Mouse (Mus musculus) embryonic facial prominence, embryonic 13.5 days (tissue): ENCODE results near the gene Gm15155. TPM values are rescaled to one million over a fixed set of nuclear protein-coding genes. Genes with fewer than 3 reads are reported as not detected.
A peak's percentile ranks its signal among the peaks of the same experiment; 100 is the strongest.
"Not testable (repeated sequence)": the region's sequence is repeated elsewhere in the genome, so short reads cannot be mapped to it uniquely, and the experiment has no call there.

ENCODE experiments used
- ATAC-seq: fragments of 200-750 bp; cut with Nextera tagmentation; 2 replicates; pipeline ENCODE4 v1.8.0; 2017; ENCODE audit warnings: low read depth; ENCODE audit not compliant: insufficient number of reproducible peaks, insufficient read depth, low FRiP score, low TSS enrichment
- H3K27ac ChIP-seq: fragments of 300-500 bp; sonication (generic); 2 replicates; pipeline ENCODE4 v1.5.1; 2015; ENCODE audit warnings: moderate library complexity, mild to moderate bottlenecking, inconsistent platforms
- H3K27me3 ChIP-seq: fragments of 300-500 bp; sonication (generic); 2 replicates; pipeline ENCODE4 v1.6.1; 2015; ENCODE audit warnings: mild to moderate bottlenecking, inconsistent platforms
- H3K36me3 ChIP-seq: fragments of 300-500 bp; sonication (generic); 2 replicates; pipeline ENCODE4 v1.6.1; 2015; ENCODE audit warnings: mild to moderate bottlenecking, inconsistent platforms
- H3K4me1 ChIP-seq: fragments of 300-500 bp; sonication (generic); 2 replicates; pipeline ENCODE4 v1.6.1; 2015; ENCODE audit warnings: inconsistent platforms
- H3K4me2 ChIP-seq: fragments of 300-500 bp; sonication (generic); 2 replicates; pipeline ENCODE4 v1.6.1; 2015; ENCODE audit warnings: moderate library complexity, mild to moderate bottlenecking, inconsistent platforms
- H3K4me3 ChIP-seq: fragments of 300-500 bp; sonication (generic); 2 replicates; pipeline ENCODE4 v1.5.1; 2015; ENCODE audit warnings: mild to moderate bottlenecking, inconsistent platforms
- H3K9ac ChIP-seq: fragments of 300-500 bp; sonication (generic); 2 replicates; pipeline ENCODE4 v1.6.1; 2015; ENCODE audit warnings: mild to moderate bottlenecking, inconsistent platforms
- H3K9me3 ChIP-seq: fragments of 300-500 bp; sonication (generic); 2 replicates; pipeline ENCODE4 v1.6.1; 2016; ENCODE audit warnings: inconsistent platforms
- WGBS: fragments of 180-500 bp; shearing (Covaris S2); methylation state at CpG from one replicate; pipeline ENCODE4 v1.1.7; 2015; ENCODE audit warnings: mixed read lengths; 5-methylcytosine and 5-hydroxymethylcytosine counted together
- polyA plus RNA-seq: library from polyadenylated mRNA; unstranded; fragments of >200 nt; fragmentation: Nextera tagmentation; extraction: Ambion mirVana; gene quantifications from 2 replicates; pipeline ENCODE4 v1.2.1, GENCODE M21; 2015

The Gm15155 gene
- polyA plus RNA-seq, 1 experiment from 2014 or later = not detected

GRCm38 (mm10) chrX:155624895-155625294, 354 bp downstream of the Gm15155 start:
- H3K4me3 ChIP-seq = peak overlapping the region; percentile 48
- H3K4me1 ChIP-seq = 0 out of 2 replicates have a peak, but pooled peaks cover 3% of the 10 kb centered on the region
- no peak overlapping the region for H3K9ac ChIP-seq
- 0 out of 2 replicates have a peak, but pooled peaks have one; percentile 17 for ATAC-seq
- peaks cover 60% of the 10 kb centered on the region for H3K27me3 ChIP-seq
- no peak overlapping the region for H3K27ac ChIP-seq
- H3K4me2 ChIP-seq = peak overlapping the region; percentile 78
- no peaks in the 10 kb centered on the region for H3K36me3 ChIP-seq
- WGBS = 22% methylated on average over 15 of the region's 15 CpGs
- no peaks in the 10 kb centered on the region for H3K9me3 ChIP-seq

- Histone ChIP-seq H3K4me1 (0 out of 2 replicates have a peak, but pooled peaks cover 3% of the 10 kb centered on the region), H3K9me3 (no peaks in the 10 kb centered on the region), H3K4me2 (peak overlapping the region; percentile 42), H3K27me3 (peaks cover 60% of the 10 kb centered on the region), H3K36me3 (no peaks in the 10 kb centered on the region), H3K9ac (no peak overlapping the region), H3K4me3 (no peak overlapping the region), H3K27ac (no peak overlapping the region)
- WGBS = 12% methylated on average over 13 of the region's 13 CpGs
- ATAC-seq = no peak
Measured at GRCm38 (mm10) chrX:155625671-155626196, 1.2 kb downstream of the Gm15155 start.

GRCm38 (mm10) chrX:155643975-155644374, 19.4 kb downstream of the Gm15155 start:
- WGBS = 20% methylated on average over 1 of the region's 1 CpGs
- Histone ChIP-seq H3K9ac (no peak overlapping the region), H3K27ac (no peak overlapping the region), H3K9me3 (no peaks in the 10 kb centered on the region), H3K36me3 (no peaks in the 10 kb centered on the region), H3K27me3 (no peaks in the 10 kb centered on the region), H3K4me3 (no peak overlapping the region), H3K4me1 (no peaks in the 10 kb centered on the region), H3K4me2 (no peak overlapping the region)
- ATAC-seq = no peak

GRCm38 (mm10) chrX:155645975-155646374, 21.4 kb downstream of the Gm15155 start:
- no peaks in the 10 kb centered on the region for H3K27me3 ChIP-seq
- H3K4me2 ChIP-seq = no peak overlapping the region
- H3K36me3 ChIP-seq = no peaks in the 10 kb centered on the region
- H3K4me3 ChIP-seq = no peak overlapping the region
- 86% methylated on average over 3 of the region's 3 CpGs for WGBS
- no peaks in the 10 kb centered on the region for H3K9me3 ChIP-seq
- no peak overlapping the region for H3K27ac ChIP-seq
- no peak overlapping the region for H3K9ac ChIP-seq
- no peaks in the 10 kb centered on the region for H3K4me1 ChIP-seq
- no peak for ATAC-seq

- Histone ChIP-seq H3K4me1 (no peaks in the 10 kb centered on the region), H3K9ac (no peak overlapping the region), H3K4me2 (no peak overlapping the region), H3K4me3 (no peak overlapping the region), H3K27me3 (no peaks in the 10 kb centered on the region), H3K36me3 (no peaks in the 10 kb centered on the region), H3K27ac (no peak overlapping the region), H3K9me3 (no peaks in the 10 kb centered on the region)
- no peak for ATAC-seq
- 86% methylated on average over 1 of the region's 1 CpGs for WGBS
Measured at GRCm38 (mm10) chrX:155657971-155658370, 33.4 kb downstream of the Gm15155 start.

- H3K9ac ChIP-seq, H3K4me1 ChIP-seq, H3K27me3 ChIP-seq, H3K36me3 ChIP-seq, H3K4me2 ChIP-seq, ATAC-seq, H3K9me3 ChIP-seq, H3K4me3 ChIP-seq, H3K27ac ChIP-seq: not testable (repeated sequence)
- 83% methylated on average over 1 of the region's 1 CpGs for WGBS
Measured at GRCm38 (mm10) chrX:155690440-155690839, 65.9 kb downstream of the Gm15155 start.

GRCm38 (mm10) chrX:155724157-155724556, 99.6 kb downstream of the Gm15155 start:
- H3K4me2 ChIP-seq = no peak overlapping the region
- no peaks in the 10 kb centered on the region for H3K36me3 ChIP-seq
- ATAC-seq = no peak
- no peak overlapping the region for H3K4me3 ChIP-seq
- no peaks in the 10 kb centered on the region for H3K9me3 ChIP-seq
- no peaks in the 10 kb centered on the region for H3K4me1 ChIP-seq
- 79% methylated on average over 3 of the region's 3 CpGs for WGBS
- H3K27me3 ChIP-seq = no peaks in the 10 kb centered on the region
- no peak overlapping the region for H3K9ac ChIP-seq
- no peak overlapping the region for H3K27ac ChIP-seq

GRCm38 (mm10) chrX:155728387-155728786, 103.8 kb downstream of the Gm15155 start:
- Histone ChIP-seq H3K27me3 (no peaks in the 10 kb centered on the region), H3K4me3 (no peak overlapping the region), H3K4me2 (no peak overlapping the region), H3K27ac (no peak overlapping the region), H3K9ac (no peak overlapping the region), H3K36me3 (no peaks in the 10 kb centered on the region), H3K9me3 (no peaks in the 10 kb centered on the region), H3K4me1 (no peaks in the 10 kb centered on the region)
- ATAC-seq = no peak
- 66% methylated on average over 1 of the region's 1 CpGs for WGBS

GRCm38 (mm10) chrX:155888118-155888517, 263.6 kb downstream of the Gm15155 start:
- H3K4me1 ChIP-seq = no peaks in the 10 kb centered on the region
- H3K27ac ChIP-seq = no peak overlapping the region
- WGBS = 60% methylated on average over 1 of the region's 1 CpGs
- no peak overlapping the region for H3K9ac ChIP-seq
- H3K9me3 ChIP-seq = no peaks in the 10 kb centered on the region
- H3K4me2 ChIP-seq = no peak overlapping the region
- H3K36me3 ChIP-seq = no peaks in the 10 kb centered on the region
- no peak overlapping the region for H3K4me3 ChIP-seq
- H3K27me3 ChIP-seq = no peaks in the 10 kb centered on the region
- ATAC-seq = no peak

- Histone ChIP-seq H3K9ac (no peak overlapping the region), H3K4me1 (no peaks in the 10 kb centered on the region), H3K4me2 (no peak overlapping the region), H3K27me3 (no peaks in the 10 kb centered on the region), H3K36me3 (no peaks in the 10 kb centered on the region), H3K4me3 (no peak overlapping the region), H3K9me3 (no peaks in the 10 kb centered on the region), H3K27ac (no peak overlapping the region)
- no peak for ATAC-seq
- WGBS = 73% methylated on average over 1 of the region's 1 CpGs
Measured at GRCm38 (mm10) chrX:155900040-155900439, 275.5 kb downstream of the Gm15155 start.

- Histone ChIP-seq H3K36me3 (no peaks in the 10 kb centered on the region), H3K9ac (no peak overlapping the region), H3K4me3 (no peak overlapping the region), H3K4me1 (no peaks in the 10 kb centered on the region), H3K27ac (no peak overlapping the region), H3K9me3 (no peaks in the 10 kb centered on the region), H3K27me3 (no peaks in the 10 kb centered on the region), H3K4me2 (no peak overlapping the region)
- no peak for ATAC-seq
Measured at GRCm38 (mm10) chrX:155901742-155902141, 277.2 kb downstream of the Gm15155 start.

- WGBS = 21% methylated on average over 1 of the region's 1 CpGs
- Histone ChIP-seq H3K4me3 (no peak overlapping the region), H3K9me3 (no peaks in the 10 kb centered on the region), H3K4me1 (no peaks in the 10 kb centered on the region), H3K9ac (no peak overlapping the region), H3K36me3 (no peaks in the 10 kb centered on the region), H3K27ac (no peak overlapping the region), H3K27me3 (no peaks in the 10 kb centered on the region), H3K4me2 (no peak overlapping the region)
- no peak for ATAC-seq
Measured at GRCm38 (mm10) chrX:155903108-155903507, 278.6 kb downstream of the Gm15155 start.
